Mouse (Mus musculus) central nervous system, embryonic 18 days (tissue): Measurements from ENCODE around the gene Gtpbp10. TPM values are rescaled to one million over a fixed set of nuclear protein-coding genes. Genes with fewer than 3 reads are reported as not detected.

Experiments used
- polyA plus RNA-seq: library from polyadenylated mRNA; depleted of rRNA; stranded (reverse); fragments of >200 nt; gene quantifications from 2 replicates; pipeline ENCODE4 v1.2.3, GENCODE M21; 2012; rRNA removed

The Gtpbp10 gene
- 15.3 and 16.5 TPM in 2 replicates for polyA plus RNA-seq

DNA sequence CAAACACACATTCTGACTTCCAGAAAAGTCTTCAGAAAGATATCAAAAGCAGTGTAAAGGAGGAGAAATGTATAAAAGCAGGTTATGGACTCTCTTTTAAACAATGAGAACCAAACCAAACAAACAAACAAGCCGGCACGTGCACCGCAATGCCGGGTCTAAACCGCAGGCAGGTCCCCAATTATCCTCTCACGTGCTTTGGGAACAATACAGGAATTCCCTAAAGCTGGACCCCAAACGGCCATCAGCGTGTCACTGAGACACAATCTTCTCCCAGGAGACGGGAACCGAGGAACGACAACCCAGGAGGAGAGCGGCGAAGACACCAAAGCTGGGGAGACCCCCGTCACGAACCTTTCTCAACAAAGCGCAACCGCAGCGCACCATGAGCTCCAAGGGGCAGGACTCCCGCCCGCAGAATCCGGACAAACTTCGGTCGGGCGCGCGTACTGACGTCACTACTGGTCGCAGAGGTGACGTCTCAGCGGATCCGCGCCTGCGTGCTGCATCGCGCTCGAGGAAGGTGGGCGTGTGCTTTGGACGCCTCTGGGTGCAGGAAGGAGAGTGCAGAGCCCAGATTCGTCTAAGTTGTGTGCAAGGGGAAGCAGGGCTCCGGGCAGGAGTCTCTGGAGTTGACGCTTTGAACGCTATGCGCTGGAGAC, at the start of gene Gtpbp10:
Gtpbp10 (minus strand) TSS at position 460 of the 662 bp plus-strand sequence.

DNA sequence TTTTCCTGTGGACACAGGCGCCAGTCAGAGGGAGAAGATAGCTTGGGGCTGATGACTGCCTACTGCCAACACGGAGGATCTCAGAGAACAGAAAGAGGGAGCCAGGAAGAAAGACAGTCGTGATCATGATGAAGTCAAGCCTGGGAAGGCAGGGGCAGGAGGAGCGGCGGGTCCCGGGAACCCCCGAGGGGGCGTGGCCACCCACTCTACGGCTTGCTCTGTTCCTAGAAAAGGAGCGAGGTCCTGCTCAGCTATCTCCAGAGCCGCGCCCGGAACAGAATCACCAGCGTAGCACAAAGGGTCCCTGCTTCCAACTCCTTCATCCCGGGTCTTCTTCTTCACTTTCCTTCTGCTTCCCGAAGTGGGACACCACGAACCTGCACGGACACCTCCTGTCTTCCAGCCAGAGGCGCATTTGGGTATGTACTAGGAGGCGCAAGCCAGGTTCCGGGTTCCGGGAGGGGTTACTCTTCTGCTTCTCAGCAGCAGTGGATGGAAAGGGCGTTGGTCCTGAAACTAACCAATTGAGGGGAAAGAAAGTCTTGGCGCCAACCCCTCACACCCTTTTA, 14.5 kb upstream of the Gtpbp10 start, which contains the start of gene Gm8773:
Gm8773 (plus strand) TSS at position 51 of the 569 bp plus-strand sequence.

DNA sequence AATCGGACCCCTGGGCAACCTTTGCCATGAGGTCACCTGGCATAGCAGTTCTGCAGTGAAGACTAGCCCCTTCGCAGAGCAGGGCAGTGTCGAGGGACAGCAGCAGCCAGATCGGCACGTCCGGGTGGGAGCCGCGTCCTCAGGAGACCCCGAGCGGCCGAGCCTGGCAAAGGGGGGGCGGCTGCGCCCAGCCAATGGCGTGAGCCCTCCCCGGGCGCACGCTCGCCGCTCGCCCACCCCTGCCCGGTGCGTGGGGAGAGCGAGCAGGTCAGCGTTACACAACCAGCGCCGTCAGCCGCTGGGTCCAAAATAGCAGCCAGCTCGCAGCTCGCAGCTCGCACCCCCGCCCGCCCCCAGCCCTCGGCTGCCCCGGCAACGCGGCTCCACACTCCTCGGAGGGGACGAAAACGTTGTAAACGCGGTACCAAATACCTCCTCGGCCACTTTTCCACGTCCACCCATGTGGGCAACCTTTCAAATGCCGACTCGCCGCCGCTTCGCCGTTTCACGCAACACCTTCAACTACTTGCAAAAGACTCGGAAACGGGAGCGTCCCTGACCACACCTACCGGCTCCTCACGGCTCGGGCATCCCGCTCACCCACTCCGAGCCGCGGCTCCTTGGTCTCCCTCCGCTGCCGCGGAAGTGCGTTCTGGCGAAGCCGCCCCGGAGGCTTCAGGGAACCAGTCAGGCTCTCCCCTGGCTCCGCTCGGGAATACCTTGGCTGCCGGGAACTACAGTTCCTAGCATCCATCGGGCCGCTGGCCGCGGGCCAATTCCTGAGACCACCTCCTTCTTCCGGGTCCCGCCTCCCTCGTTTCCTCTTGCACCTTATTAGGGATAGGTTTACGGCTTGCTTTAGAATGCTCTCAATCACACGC, 44.9 kb downstream of the Gtpbp10 start, which contains the start of gene Cldn12:
Cldn12 (minus strand) TSS at position 763 of the 881 bp plus-strand sequence.

Other genes starting within 250 kb of the Gtpbp10 start
- 27.1 and 30.1 TPM in 2 replicates for gene Cdk14, start 139.2 kb downstream of the Gtpbp10 start, polyA plus RNA-seq
- 0.11 TPM in 1 of 2 replicates, not detected in the other for gene 1700015F17Rik, start 80.4 kb downstream of the Gtpbp10 start, polyA plus RNA-seq
- 18.0 and 19.1 TPM in 2 replicates for gene Cldn12, start 44.6 kb downstream of the Gtpbp10 start, polyA plus RNA-seq
- gene Gm8773, start 14.3 kb upstream of the Gtpbp10 start, polyA plus RNA-seq, result 11.0 and 13.1 TPM in 2 replicates
- 16.4 and 18.6 TPM in 2 replicates for gene Cfap69, start 104.7 kb upstream of the Gtpbp10 start, polyA plus RNA-seq
- gene Steap2, start 135.0 kb upstream of the Gtpbp10 start, polyA plus RNA-seq, result 3.3 and 4.1 TPM in 2 replicates
- gene Steap1, start 189.8 kb upstream of the Gtpbp10 start, polyA plus RNA-seq, result 1.0 and 1.1 TPM in 2 replicates